Comparison of ENCODE assay signal across 20 mouse cellular contexts in the genomic region with DNA sequence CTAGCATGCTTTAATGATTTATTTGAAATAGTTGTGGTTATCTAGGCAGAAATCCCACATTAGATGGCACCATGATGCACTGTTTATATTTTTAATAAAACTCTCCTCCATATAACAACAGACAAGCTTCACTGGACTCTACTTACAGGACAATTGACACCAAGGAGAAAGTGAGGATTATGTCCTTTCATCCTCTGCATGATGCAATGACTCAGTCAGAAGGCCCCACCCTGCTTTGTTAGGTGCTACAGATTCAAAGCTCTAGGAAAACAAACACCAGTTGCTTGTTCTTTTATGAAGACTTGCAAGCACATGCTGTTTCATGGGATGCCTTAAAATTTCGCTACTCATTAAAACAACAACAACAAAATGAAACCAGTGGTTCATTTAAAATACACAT.
"Had no signal": no experiment of that assay in that cellular context is flagged by ENCODE, and none has a peak within 500 bp of the region (broad histone marks: within the 10 kb centered on the region; RNA-seq: fewer than 3 reads in every experiment).

No protein-coding gene starts in this region.

- DNase-seq: gastrocnemius, postnatal 14 days; heart, adult 18-20 months; heart, postnatal 10 days; kidney, adult 11 months; kidney, adult 2 months; kidney, adult 9 months; kidney, postnatal 14 days; kidney, postnatal 36 days; layer of hippocampus, adult 9-11 months; layer of hippocampus, postnatal 36 days; left cerebral cortex, postnatal 4 days had no signal

- H3K27me3 ChIP-seq: heart, embryonic 12.5 days; hindbrain, embryonic 13.5 days; hindbrain, embryonic 15.5 days; kidney, embryonic 15.5 days; limb, embryonic 13.5 days; limb, embryonic 15.5 days; liver, embryonic 12.5 days had no signal

- ATAC-seq: hindbrain, postnatal 0 days; intestine, embryonic 16.5 days; liver, embryonic 12.5 days had no signal
